Mouse (Mus musculus) hindbrain, embryonic 11.5 days (tissue): Measurements from ENCODE around the gene Sipa1l1. TPM values are rescaled to one million over a fixed set of nuclear protein-coding genes. Genes with fewer than 3 reads are reported as not detected.

Experiments used
- ATAC-seq: fragments of 200-750 bp; cut with Nextera tagmentation; 2 replicates; pipeline ENCODE4 v1.8.0; 2017; ENCODE audit warnings: mild to moderate bottlenecking, moderate TSS enrichment, moderate library complexity; ENCODE audit not compliant: low FRiP score
- DNase-seq: peaks from one replicate; pipeline ENCODE4 v3.0.0-alpha.2; 2015; ENCODE audit warnings: low spot score
- H3K27ac ChIP-seq: fragments of 300-500 bp; sonication (generic); 2 replicates; pipeline ENCODE4 v1.5.1; 2014; ENCODE audit warnings: mild to moderate bottlenecking, low read depth, low read length
- H3K27me3 ChIP-seq: fragments of 300-500 bp; sonication (generic); 2 replicates; pipeline ENCODE4 v1.6.1; 2014; ENCODE audit warnings: mild to moderate bottlenecking, low read length, moderate library complexity, mixed read lengths; ENCODE audit not compliant: control insufficient read depth, insufficient read depth
- H3K36me3 ChIP-seq: fragments of 300-500 bp; sonication (generic); 2 replicates; pipeline ENCODE4 v1.6.1; 2014; ENCODE audit warnings: mild to moderate bottlenecking, low read length, moderate library complexity, mixed read lengths; ENCODE audit not compliant: control insufficient read depth, insufficient read depth
- H3K4me1 ChIP-seq: fragments of 300-500 bp; sonication (generic); replicated peaks from 2 replicates; pipeline ENCODE4 v1.6.1; 2014; ENCODE audit warnings: low read length, mixed read lengths; ENCODE audit not compliant: control insufficient read depth, insufficient read depth
- H3K4me2 ChIP-seq: fragments of 300-500 bp; sonication (generic); replicated peaks from 2 replicates; pipeline ENCODE4 v1.6.1; 2014; ENCODE audit warnings: mild to moderate bottlenecking, low read depth, low read length
- H3K4me3 ChIP-seq: fragments of 300-500 bp; sonication (generic); 2 replicates; pipeline ENCODE4 v1.5.1; 2014; ENCODE audit warnings: low read depth, low read length
- H3K9ac ChIP-seq: fragments of 300-500 bp; sonication (generic); 2 replicates; pipeline ENCODE4 v1.6.1; 2014; ENCODE audit warnings: low read depth, low read length
- H3K9me3 ChIP-seq: fragments of 300-500 bp; sonication (generic); 2 replicates; pipeline ENCODE4 v1.6.1; 2016; ENCODE audit warnings: low read length; ENCODE audit not compliant: control insufficient read depth
- WGBS: fragments of 180-500 bp; shearing (Covaris S2); extraction: QIAGEN DNeasy Blood & Tissue Kit; methylation state at CpG from one replicate; pipeline ENCODE4 v1.1.7; 2014; 5-methylcytosine and 5-hydroxymethylcytosine counted together
- polyA plus RNA-seq: library from polyadenylated mRNA; unstranded; fragments of >200 nt; fragmentation: Nextera tagmentation; extraction: Ambion mirVana; gene quantifications from 2 replicates; pipeline ENCODE4 v1.2.1, GENCODE M21; 2014

Sipa1l1 gene
- polyA plus RNA-seq, 1 experiment from 2014 or later: 30.8 TPM

- Histone ChIP-seq H3K36me3 (no peaks in the 10 kb centered on the region), H3K27me3 (no peaks in the 10 kb centered on the region), H3K4me3 (no peak overlapping the region), H3K27ac (no peak overlapping the region), H3K9ac (no peak overlapping the region), H3K4me2 (no peak overlapping the region), H3K4me1 (peaks cover 4% of the 10 kb centered on the region; the same call in 1 of the 2 replicates), H3K9me3 (no peaks in the 10 kb centered on the region)
- WGBS: 67% methylated on average over 5 of the region's 5 CpGs
- DNase-seq (no peak), ATAC-seq (no peak)
Measured at GRCm38 (mm10) chr12:82333999-82334398, 164.9 kb downstream of the Sipa1l1 start.

- WGBS: 49% methylated on average over 4 of the region's 4 CpGs
Measured at GRCm38 (mm10) chr12:82334550-82334949, 165.4 kb downstream of the Sipa1l1 start.

DNA sequence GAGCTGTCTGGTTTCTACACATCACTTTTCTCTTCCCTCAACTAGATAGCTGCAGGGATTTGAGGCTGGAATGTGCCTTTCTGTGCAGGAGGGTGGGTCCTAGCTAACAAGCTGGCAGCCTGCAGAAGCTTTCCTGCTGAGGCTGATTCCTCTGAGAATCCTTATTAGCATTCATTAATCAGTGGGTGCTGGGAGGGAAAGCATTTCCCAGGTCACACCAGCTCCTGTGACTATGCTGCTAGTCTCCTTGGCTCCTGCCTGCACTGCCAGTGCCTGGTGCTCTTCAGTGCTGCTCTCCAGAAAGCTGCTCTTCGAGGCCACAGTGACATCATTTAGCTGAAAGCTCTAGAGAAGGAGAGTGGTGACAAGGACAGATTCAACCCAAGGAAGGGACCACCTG, 166.0 kb downstream of the Sipa1l1 start:
- Histone ChIP-seq H3K36me3 (no peaks in the 10 kb centered on the region), H3K27me3 (no peaks in the 10 kb centered on the region), H3K4me2 (no peak overlapping the region), H3K9ac (no peak overlapping the region), H3K27ac (0 out of 2 replicates have a peak overlapping the region, but pooled peaks have one; percentile 48), H3K4me3 (no peak overlapping the region), H3K4me1 (peaks cover 4% of the 10 kb centered on the region; the same call in 1 of the 2 replicates), H3K9me3 (no peaks in the 10 kb centered on the region)
- ATAC-seq: no peak
- WGBS: 14% methylated on average over 1 of the region's 1 CpGs
- peak; percentile 8 for DNase-seq

More at GRCm38 (mm10) chr12:82334550-82334949, 165.4 kb downstream of the Sipa1l1 start:
- Histone ChIP-seq H3K9ac (no peak overlapping the region), H3K4me1 (peaks cover 4% of the 10 kb centered on the region; the same call in 1 of the 2 replicates), H3K36me3 (no peaks in the 10 kb centered on the region), H3K4me2 (no peak overlapping the region), H3K27me3 (no peaks in the 10 kb centered on the region), H3K27ac (no peak overlapping the region; the same call in 1 of the 2 replicates), H3K4me3 (no peak overlapping the region), H3K9me3 (no peaks in the 10 kb centered on the region)
- ATAC-seq: no peak
- no peak for DNase-seq

DNA sequence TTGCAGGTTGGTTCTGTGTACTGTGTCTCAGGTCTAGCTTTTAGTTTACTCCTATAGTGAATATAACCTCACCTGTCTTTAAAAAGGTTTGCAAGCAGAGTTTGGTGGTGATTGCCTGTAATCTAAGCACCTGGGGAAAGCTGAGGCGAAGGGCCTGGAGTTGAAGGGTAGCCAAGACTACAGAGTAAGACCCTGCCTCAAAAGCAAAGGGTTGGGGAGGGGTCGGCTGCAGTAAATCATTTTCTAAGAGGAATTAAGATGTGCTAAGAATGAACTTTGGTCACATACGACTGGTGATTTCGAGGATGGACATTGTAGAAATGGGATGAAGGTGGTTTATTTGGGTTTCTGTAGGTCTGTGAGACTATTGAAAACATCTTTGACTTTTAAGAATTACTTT, 169.4 kb downstream of the Sipa1l1 start:
- no peak overlapping the region for H3K27ac ChIP-seq
- no peak overlapping the region for H3K9ac ChIP-seq
- H3K4me2 ChIP-seq: no peak overlapping the region
- no peaks in the 10 kb centered on the region for H3K9me3 ChIP-seq
- no peak for ATAC-seq
- no peaks in the 10 kb centered on the region for H3K27me3 ChIP-seq
- H3K4me1 ChIP-seq: peaks cover 4% of the 10 kb centered on the region; the same call in 1 of the 2 replicates
- no peaks in the 10 kb centered on the region for H3K36me3 ChIP-seq
- DNase-seq: no peak
- 87% methylated on average over 4 of the region's 4 CpGs for WGBS
- no peak overlapping the region for H3K4me3 ChIP-seq

GRCm38 (mm10) chr12:82339221-82339861, 170.2 kb downstream of the Sipa1l1 start:
- no peaks in the 10 kb centered on the region for H3K27me3 ChIP-seq
- no peaks in the 10 kb centered on the region for H3K36me3 ChIP-seq
- no peak for ATAC-seq
- H3K9me3 ChIP-seq: no peaks in the 10 kb centered on the region
- no peak for DNase-seq
- H3K27ac ChIP-seq: no peak overlapping the region
- H3K4me1 ChIP-seq: no peaks in the 10 kb centered on the region; the same call in 1 of the 2 replicates
- H3K4me3 ChIP-seq: no peak overlapping the region
- H3K4me2 ChIP-seq: peak overlapping the region; percentile 12; the same call in 1 of the 2 replicates
- no peak overlapping the region; the same call in 1 of the 2 replicates for H3K9ac ChIP-seq
- WGBS: 47% methylated on average over 18 of the region's 18 CpGs

DNA sequence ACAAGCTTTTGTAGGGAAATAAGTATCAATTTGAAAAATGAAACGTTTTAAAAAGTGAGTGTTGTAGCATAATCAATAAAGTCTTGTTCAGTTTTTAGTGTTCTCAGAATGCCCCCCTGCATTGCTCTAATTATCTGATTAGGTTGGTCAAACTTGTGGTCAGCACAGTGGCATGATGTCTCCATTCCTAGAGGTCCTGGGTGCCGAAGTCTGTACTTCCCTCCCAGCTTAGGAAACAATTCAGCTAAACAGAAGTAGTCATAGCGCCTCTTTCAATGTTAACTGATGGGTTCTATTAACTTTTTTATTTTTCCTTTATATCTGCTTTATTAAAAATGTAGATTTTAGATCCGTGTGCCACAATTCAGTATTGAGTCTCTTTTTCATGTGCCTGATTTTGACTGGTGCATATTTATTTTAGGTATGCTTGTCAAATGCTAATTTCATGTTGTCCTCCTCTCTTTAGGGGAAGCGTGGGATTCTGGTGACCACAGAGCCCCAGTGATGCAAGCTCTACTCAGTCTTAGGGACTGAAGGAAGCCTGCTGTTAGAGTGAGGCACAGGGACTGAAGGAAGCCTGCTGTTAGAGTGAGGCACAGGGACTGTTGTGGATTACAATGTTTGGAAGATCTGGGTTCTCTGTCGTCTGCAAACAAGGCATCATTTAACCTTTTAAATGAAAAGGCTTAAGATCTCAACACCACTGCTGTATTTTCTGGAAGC, 171.2 kb downstream of the Sipa1l1 start:
- H3K27ac ChIP-seq: no peak overlapping the region
- H3K9ac ChIP-seq: no peak overlapping the region
- H3K4me3 ChIP-seq: no peak overlapping the region
- H3K9me3 ChIP-seq: no peaks in the 10 kb centered on the region
- H3K27me3 ChIP-seq: no peaks in the 10 kb centered on the region
- 84% methylated on average over 6 of the region's 6 CpGs for WGBS
- no peaks in the 10 kb centered on the region; the same call in 1 of the 2 replicates for H3K4me1 ChIP-seq
- no peak overlapping the region for H3K4me2 ChIP-seq
- no peaks in the 10 kb centered on the region for H3K36me3 ChIP-seq
- no peak for ATAC-seq
- no peak for DNase-seq

DNA sequence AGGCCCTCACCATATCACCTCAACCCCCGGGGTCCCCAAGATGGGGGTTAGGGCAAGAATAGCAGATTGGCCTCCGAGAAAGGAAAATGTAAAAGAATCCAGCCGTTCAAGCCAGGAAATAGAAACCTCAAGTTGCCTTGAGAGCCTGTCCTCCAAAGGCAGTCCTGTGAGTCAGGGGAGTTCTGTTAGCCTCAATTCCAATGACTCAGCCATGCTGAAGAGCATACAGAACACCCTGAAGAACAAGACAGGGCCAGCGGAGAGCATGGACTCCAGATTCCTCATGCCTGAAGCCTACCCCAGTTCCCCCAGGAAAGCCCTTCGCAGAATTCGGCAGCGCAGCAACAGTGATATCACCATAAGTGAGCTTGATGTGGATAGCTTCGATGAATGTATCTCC, 172.1 kb downstream of the Sipa1l1 start:
- ATAC-seq: no peak
- WGBS: 98% methylated on average over 8 of the region's 8 CpGs

DNA sequence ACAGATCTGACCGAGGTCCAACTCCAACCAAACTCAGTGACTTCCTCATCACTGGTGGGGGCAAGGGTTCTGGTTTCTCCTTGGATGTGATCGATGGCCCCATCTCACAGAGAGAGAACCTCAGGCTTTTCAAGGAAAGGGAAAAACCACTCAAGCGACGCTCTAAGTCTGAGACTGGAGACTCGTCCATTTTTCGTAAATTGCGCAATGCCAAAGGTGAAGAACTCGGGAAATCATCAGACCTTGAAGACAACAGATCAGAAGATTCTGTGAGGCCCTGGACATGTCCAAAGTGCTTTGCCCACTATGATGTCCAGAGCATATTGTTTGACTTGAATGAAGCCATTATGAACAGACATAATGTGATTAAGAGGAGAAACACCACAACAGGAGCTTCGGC, 172.6 kb downstream of the Sipa1l1 start:
- H3K27ac ChIP-seq: no peak overlapping the region
- H3K36me3 ChIP-seq: no peaks in the 10 kb centered on the region
- no peak overlapping the region for H3K9ac ChIP-seq
- H3K4me2 ChIP-seq: no peak overlapping the region
- H3K4me3 ChIP-seq: no peak overlapping the region
- H3K4me1 ChIP-seq: no peaks in the 10 kb centered on the region
- 97% methylated on average over 9 of the region's 9 CpGs for WGBS
- H3K27me3 ChIP-seq: no peaks in the 10 kb centered on the region
- ATAC-seq (no peak), DNase-seq (no peak)
- H3K9me3 ChIP-seq: no peaks in the 10 kb centered on the region

More for the DNA sequence above, 172.1 kb downstream of the Sipa1l1 start:
- Histone ChIP-seq H3K4me3 (no peak overlapping the region), H3K27me3 (no peaks in the 10 kb centered on the region), H3K9ac (no peak overlapping the region), H3K27ac (no peak overlapping the region), H3K4me1 (no peaks in the 10 kb centered on the region), H3K36me3 (no peaks in the 10 kb centered on the region), H3K4me2 (no peak overlapping the region), H3K9me3 (no peaks in the 10 kb centered on the region)
- DNase-seq: no peak
